Mouse (Mus musculus): ENCODE results near the gene Fbxw9. TPM values are rescaled to one million over a fixed set of nuclear protein-coding genes. Genes with fewer than 3 reads are reported as not detected.
A peak's percentile ranks its signal among the peaks of the same experiment; 100 is the strongest.

Gene Fbxw9
- polyA plus RNA-seq, 1 experiment from 2014 or later: 40.7 TPM

DNA sequence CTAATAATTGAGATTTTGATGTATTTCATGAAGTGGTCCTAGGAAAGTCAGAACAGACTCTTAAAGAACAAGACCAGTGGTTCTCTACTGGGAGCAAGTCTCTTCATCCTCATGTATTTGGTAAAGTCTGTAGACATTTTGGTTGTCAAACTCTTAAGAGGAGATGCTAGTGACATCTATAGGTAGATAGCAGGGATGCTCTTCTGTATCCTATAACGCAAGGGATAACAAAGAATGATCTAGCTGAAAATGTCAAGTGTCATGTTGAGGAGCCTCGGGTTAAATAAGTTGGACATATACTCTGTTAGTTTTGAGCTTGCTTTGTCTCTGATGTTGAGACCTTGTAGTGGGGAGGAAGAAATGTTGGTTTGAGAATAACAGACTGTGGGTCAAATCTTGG, 31.9 kb upstream of the Fbxw9 start:
- H3K9ac ChIP-seq (replicated peaks): peak overlapping the region; percentile 95
- H3K27ac ChIP-seq (replicated peaks): no peak overlapping the region
- peaks cover 48% of the 10 kb centered on the region for H3K36me3 ChIP-seq
- no peaks in the 10 kb centered on the region for H3K9me3 ChIP-seq
- H3K4me3 ChIP-seq: peak overlapping the region; percentile 82
- WGBS: 31% methylated on average over 2 of the region's 2 CpGs
- H3K4me2 ChIP-seq (replicated peaks): peak overlapping the region; percentile 80
- peaks cover 37% of the 10 kb centered on the region for H3K4me1 ChIP-seq
- no peak for ATAC-seq (ENCODE audit: low FRiP score, low read depth)
- H3K27me3 ChIP-seq: no peaks in the 10 kb centered on the region

- peaks cover 33% of the 10 kb centered on the region for H3K4me1 ChIP-seq
- 90% methylated on average over 14 of the region's 14 CpGs for WGBS
- peak overlapping the region; percentile 80; the same call in 1 of the 2 replicates for H3K4me2 ChIP-seq (replicated peaks)
- H3K4me3 ChIP-seq: 0 out of 2 replicates have a peak overlapping the region, but pooled peaks have one; percentile 82
- no peaks in the 10 kb centered on the region for H3K9me3 ChIP-seq
- H3K9ac ChIP-seq (replicated peaks): no peak overlapping the region
- peaks cover 42% of the 10 kb centered on the region for H3K36me3 ChIP-seq
- 0 out of 2 replicates have a peak overlapping the region, but pooled peaks have one; percentile 22 for H3K27ac ChIP-seq (replicated peaks)
- ATAC-seq (ENCODE audit: low FRiP score, low read depth): no peak
- no peaks in the 10 kb centered on the region for H3K27me3 ChIP-seq
Observed at GRCm38 (mm10) chr8:85029271-85029670, 30.6 kb upstream of the Fbxw9 start.

DNA sequence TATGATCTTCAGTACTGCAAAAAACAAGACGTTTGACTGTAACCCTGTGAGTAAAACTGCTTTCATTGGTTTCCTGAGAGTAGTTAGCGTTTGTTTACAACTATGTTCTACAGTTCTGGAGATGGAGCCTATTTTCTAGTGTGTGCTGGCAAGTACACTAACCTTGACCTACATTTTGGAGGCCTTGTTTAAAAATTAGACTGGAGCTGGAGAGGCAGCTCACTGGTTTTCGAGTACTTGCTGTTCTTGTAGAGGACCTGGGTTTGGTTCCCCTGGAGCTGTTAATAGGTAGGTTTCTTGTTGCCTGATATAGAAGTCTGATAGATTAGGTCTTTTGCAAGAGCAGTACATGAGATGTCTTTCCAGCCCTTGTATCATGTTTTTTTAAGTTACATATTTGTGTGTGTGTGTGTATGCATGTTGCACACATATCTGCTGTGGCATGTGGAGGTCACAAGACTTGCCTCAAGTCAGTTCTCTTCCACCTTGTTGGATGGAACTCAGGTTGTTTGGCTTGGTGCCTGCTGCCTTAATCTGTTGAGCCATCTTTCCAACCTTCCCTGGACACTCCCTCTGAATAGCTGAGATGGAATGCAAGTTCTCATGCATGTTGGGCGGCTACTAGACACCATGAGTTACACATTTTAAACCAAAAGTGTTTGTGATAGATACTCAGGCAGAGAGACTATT, 27.1 kb upstream of the Fbxw9 start:
- Histone ChIP-seq H3K4me1 (peaks cover 32% of the 10 kb centered on the region), H3K36me3 (peaks cover 42% of the 10 kb centered on the region), H3K9ac (replicated peaks) (no peak overlapping the region), H3K4me3 (no peak overlapping the region), H3K9me3 (no peaks in the 10 kb centered on the region), H3K27ac (replicated peaks) (no peak overlapping the region), H3K27me3 (no peaks in the 10 kb centered on the region), H3K4me2 (replicated peaks) (no peak overlapping the region)
- no peak for ATAC-seq (ENCODE audit: low FRiP score, low read depth)
- 89% methylated on average over 4 of the region's 4 CpGs for WGBS

GRCm38 (mm10) chr8:85033867-85034266, 26.0 kb upstream of the Fbxw9 start:
- H3K27me3 ChIP-seq: no peaks in the 10 kb centered on the region
- no peaks in the 10 kb centered on the region for H3K9me3 ChIP-seq
- H3K36me3 ChIP-seq: peaks cover 42% of the 10 kb centered on the region
- no peak overlapping the region for H3K4me2 ChIP-seq (replicated peaks)
- no peak overlapping the region for H3K4me3 ChIP-seq
- H3K4me1 ChIP-seq: peaks cover 30% of the 10 kb centered on the region
- 71% methylated on average over 1 of the region's 1 CpGs for WGBS
- H3K9ac ChIP-seq (replicated peaks): no peak overlapping the region
- ATAC-seq (ENCODE audit: low FRiP score, low read depth): no peak
- no peak overlapping the region for H3K27ac ChIP-seq (replicated peaks)

DNA sequence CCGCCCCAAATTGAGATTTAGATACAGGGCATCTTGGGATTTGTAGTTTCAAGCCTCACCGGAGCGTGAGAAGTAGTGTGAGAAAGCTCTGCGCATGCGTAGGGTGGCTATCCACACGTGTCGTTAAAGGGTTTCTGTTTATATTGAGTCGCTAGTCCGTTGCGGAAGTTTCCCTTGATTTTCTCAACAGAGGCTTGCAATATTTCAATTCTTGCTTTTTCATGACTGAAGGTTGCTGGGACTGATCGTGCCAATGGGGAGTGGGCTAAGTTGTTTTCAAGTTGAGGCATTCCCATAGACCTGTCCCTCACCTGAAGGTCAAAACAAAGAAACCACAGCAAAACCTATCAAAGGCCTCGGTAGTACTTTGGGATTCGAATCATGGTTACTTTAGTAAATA, 25.1 kb upstream of the Fbxw9 start:
- no peaks in the 10 kb centered on the region for H3K27me3 ChIP-seq
- H3K36me3 ChIP-seq: peaks cover 35% of the 10 kb centered on the region
- no peaks in the 10 kb centered on the region for H3K9me3 ChIP-seq
- H3K4me1 ChIP-seq: peaks cover 26% of the 10 kb centered on the region
- H3K4me3 ChIP-seq: peak overlapping the region; percentile 90
- WGBS: 6% methylated on average over 13 of the region's 13 CpGs
- no peak overlapping the region for H3K27ac ChIP-seq (replicated peaks)
- ATAC-seq (ENCODE audit: low FRiP score, low read depth): no peak
- H3K9ac ChIP-seq (replicated peaks): no peak overlapping the region
- H3K4me2 ChIP-seq (replicated peaks): peak overlapping the region; percentile 90

- no peak for ATAC-seq (ENCODE audit: low FRiP score, low read depth)
- Histone ChIP-seq H3K36me3 (peaks cover 31% of the 10 kb centered on the region), H3K4me3 (peak overlapping the region; percentile 90), H3K27me3 (no peaks in the 10 kb centered on the region), H3K4me2 (replicated peaks) (peak overlapping the region; percentile 90), H3K4me1 (peaks cover 26% of the 10 kb centered on the region), H3K9ac (replicated peaks) (peak overlapping the region; percentile 92; the same call in 1 of the 2 replicates), H3K27ac (replicated peaks) (no peak overlapping the region), H3K9me3 (no peaks in the 10 kb centered on the region)
- WGBS: 6% methylated on average over 12 of the region's 12 CpGs
Observed at GRCm38 (mm10) chr8:85035165-85035727, 24.6 kb upstream of the Fbxw9 start.

DNA sequence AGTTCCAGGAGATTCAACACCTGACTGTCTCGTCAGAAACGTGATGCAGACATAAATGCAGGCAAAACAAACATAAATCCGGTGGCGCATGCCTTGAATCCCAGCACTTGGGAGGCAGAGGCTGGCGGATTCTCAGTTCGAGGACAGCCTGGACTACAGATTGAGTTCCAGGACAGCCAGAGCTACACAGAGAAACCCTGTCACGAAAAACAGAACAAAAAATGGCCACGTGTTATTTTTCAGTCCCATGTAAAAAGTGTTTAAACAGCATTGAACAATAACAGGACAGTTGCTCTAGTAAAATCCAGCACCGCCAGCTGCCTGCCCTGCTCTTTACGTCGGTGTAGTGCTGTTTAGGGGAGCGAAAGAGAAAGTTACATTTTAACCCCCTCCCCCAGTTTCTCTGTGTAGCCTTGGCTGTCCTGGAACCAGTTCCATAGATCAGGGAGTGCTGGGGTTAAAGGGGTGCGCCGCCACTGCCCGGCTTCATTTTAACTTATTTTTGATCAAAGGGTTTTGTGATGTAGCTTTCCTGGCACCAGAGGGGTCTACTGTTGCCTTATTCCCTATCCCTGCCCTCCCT, 24.0 kb upstream of the Fbxw9 start:
- peak overlapping the region; percentile 92 for H3K9ac ChIP-seq (replicated peaks)
- H3K4me3 ChIP-seq: peak overlapping the region; percentile 90
- H3K27me3 ChIP-seq: no peaks in the 10 kb centered on the region
- WGBS: under 1% methylated on average over 15 of the region's 15 CpGs
- H3K4me1 ChIP-seq: peaks cover 26% of the 10 kb centered on the region
- H3K4me2 ChIP-seq (replicated peaks): peak overlapping the region; percentile 90
- peak; percentile 3; the same call in 1 of the 2 replicates for ATAC-seq (ENCODE audit: low FRiP score, low read depth)
- H3K27ac ChIP-seq (replicated peaks): peak overlapping the region; percentile 99
- peaks cover 31% of the 10 kb centered on the region for H3K36me3 ChIP-seq
- H3K9me3 ChIP-seq: no peaks in the 10 kb centered on the region

DNA sequence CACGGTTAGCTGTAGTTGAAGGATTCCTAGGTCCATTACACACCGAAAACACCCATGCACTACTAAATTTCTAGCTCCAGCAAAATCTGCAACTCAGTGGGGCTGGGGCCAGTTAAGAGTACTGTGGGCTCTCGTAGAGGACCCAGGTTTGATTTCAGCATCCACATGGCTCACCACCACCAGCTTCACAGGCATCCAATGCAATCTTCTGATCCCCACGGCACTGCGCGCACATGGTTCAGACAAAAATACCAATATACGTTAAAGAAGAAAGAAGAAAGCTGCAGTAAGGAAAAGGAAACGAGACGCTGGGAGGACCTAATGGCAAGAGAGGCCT, 23.5 kb upstream of the Fbxw9 start:
- ATAC-seq (ENCODE audit: low FRiP score, low read depth): peak; percentile 48
- H3K9me3 ChIP-seq: no peaks in the 10 kb centered on the region
- peak overlapping the region; percentile 99 for H3K27ac ChIP-seq (replicated peaks)
- peaks cover 26% of the 10 kb centered on the region for H3K4me1 ChIP-seq
- WGBS: 0% methylated on average over 9 of the region's 9 CpGs
- peak overlapping the region; percentile 90 for H3K4me2 ChIP-seq (replicated peaks)
- H3K36me3 ChIP-seq: peaks cover 32% of the 10 kb centered on the region
- H3K9ac ChIP-seq (replicated peaks): peak overlapping the region; percentile 92
- H3K4me3 ChIP-seq: peak overlapping the region; percentile 90
- H3K27me3 ChIP-seq: no peaks in the 10 kb centered on the region

GRCm38 (mm10) chr8:85036718-85037365, 23.0 kb upstream of the Fbxw9 start, which contains the start of gene Tnpo2:
TSS of gene Tnpo2 (plus strand) at chr8:85036915.
- H3K27me3 ChIP-seq: no peaks in the 10 kb centered on the region
- H3K9me3 ChIP-seq: no peaks in the 10 kb centered on the region
- peaks cover 32% of the 10 kb centered on the region for H3K36me3 ChIP-seq
- peak within 1 kb of the TSS; percentile 90 for H3K4me3 ChIP-seq
- peak within 1 kb of the TSS; percentile 99 for H3K27ac ChIP-seq (replicated peaks)
- WGBS: under 1% methylated on average over 59 of the region's 59 CpGs
- peak within 1 kb of the TSS; percentile 90 for H3K4me2 ChIP-seq (replicated peaks)
- H3K4me1 ChIP-seq: peaks cover 26% of the 10 kb centered on the region
- peak; percentile 92 for ATAC-seq (ENCODE audit: low FRiP score, low read depth)
- peak within 1 kb of the TSS; percentile 92 for H3K9ac ChIP-seq (replicated peaks)

DNA sequence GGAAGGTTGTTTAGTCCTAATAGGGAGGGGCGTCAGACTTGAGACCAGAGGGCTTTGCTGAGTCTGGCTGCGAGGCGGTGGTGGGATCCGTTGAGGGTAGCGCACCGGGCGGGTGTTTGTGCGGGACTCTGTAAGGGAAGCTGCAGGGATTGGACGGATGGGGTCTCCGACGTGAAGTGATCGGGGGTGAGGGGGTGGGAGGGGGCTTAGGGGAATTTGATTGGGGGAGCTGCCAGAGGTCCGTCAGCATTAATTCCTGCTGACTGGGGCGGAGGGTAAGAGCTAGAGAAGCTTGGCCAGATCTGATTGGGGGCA, 22.5 kb upstream of the Fbxw9 start:
- H3K4me2 ChIP-seq (replicated peaks): peak overlapping the region; percentile 90
- H3K27ac ChIP-seq (replicated peaks): peak overlapping the region; percentile 99
- H3K4me3 ChIP-seq: peak overlapping the region; percentile 90
- peak overlapping the region; percentile 92 for H3K9ac ChIP-seq (replicated peaks)
- H3K27me3 ChIP-seq: no peaks in the 10 kb centered on the region
- H3K36me3 ChIP-seq: peaks cover 31% of the 10 kb centered on the region
- H3K9me3 ChIP-seq: no peaks in the 10 kb centered on the region
- peak; percentile 68 for ATAC-seq (ENCODE audit: low FRiP score, low read depth)
- peaks cover 26% of the 10 kb centered on the region for H3K4me1 ChIP-seq
- WGBS: under 1% methylated on average over 14 of the region's 14 CpGs

- Histone ChIP-seq H3K4me3 (peak overlapping the region; percentile 90), H3K27me3 (no peaks in the 10 kb centered on the region), H3K9ac (replicated peaks) (peak overlapping the region; percentile 92), H3K9me3 (no peaks in the 10 kb centered on the region), H3K36me3 (peaks cover 31% of the 10 kb centered on the region), H3K4me2 (replicated peaks) (peak overlapping the region; percentile 90), H3K27ac (replicated peaks) (peak overlapping the region; percentile 99), H3K4me1 (peaks cover 26% of the 10 kb centered on the region)
- WGBS: under 1% methylated on average over 56 of the region's 57 CpGs
- ATAC-seq (ENCODE audit: low FRiP score, low read depth): 0 out of 2 replicates have a peak, but pooled peaks have one; percentile 0
Observed at GRCm38 (mm10) chr8:85037681-85038531, 21.9 kb upstream of the Fbxw9 start.
